Mouse (Mus musculus): ENCODE measurements around the gene Arhgef38.

The Arhgef38 gene

DNA sequence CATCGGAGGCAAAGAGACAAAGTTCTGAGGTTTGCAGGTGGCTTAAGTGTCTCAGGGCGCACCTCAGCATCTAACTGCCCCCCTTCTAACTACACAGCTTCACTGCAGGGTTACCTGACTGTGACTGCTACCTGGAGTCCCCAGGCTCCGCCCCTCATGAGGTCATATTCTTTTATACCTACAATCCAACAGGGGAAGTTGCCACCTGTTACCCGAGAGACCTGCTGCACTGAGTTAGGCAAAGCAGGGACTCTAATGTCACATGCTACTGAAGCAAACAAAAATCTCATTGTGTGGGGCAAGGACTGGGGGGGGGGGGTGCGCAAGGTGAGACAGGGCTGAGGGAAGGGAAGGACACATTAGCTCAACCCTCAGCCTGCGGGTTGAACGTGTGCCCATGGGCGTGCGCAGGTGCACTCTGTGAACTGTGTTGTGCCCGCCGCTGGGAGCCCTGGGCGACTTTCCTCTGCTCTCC, at the start of gene Arhgef38:
Arhgef38 (minus strand) TSS at position 129 of the 475 bp plus-strand sequence.
- no peak for DNase-seq (ENCODE audit: low read depth)

DNA sequence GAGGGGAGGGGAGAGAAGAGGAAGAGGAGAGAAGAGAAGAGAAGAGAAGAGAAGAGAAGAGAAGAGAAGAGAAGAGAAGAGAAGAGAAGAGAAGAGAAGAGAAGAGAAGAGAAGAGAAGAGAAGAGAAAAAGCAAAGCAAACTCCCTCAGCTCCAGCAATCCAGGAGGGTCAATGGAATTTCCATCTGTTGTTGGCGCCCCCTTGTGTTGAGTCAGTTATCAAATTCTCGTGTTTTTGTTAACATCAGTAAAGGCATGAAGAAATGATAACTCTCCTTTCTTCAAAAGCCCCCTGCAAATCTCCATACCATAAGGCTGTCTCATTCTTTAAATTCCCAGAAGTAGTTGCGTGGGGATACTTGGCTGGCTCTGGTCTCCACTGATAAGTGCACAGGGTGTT, 37.1 kb upstream of the Arhgef38 start:
- DNase-seq (ENCODE audit: low read depth): peak; percentile 90

DNA sequence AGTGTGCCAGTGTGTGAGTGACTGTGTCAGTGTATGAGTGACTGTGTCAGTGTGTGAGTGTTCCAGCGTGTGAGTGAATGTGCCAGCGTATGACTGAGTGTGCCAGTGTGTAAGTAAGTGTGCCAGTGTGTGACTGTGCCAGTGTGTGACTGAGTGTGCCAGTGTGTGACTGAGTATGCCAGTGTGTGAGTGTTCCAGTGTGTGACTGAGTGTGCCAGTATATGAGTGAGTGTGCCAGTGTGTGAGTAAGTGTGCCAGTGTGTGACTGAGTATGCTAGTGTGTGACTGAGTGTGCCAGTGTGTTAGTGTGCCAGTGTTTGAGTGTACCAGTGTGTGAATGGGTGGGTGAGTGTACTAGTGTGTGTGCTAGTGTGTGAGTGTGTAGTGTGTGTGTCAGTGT, 24.1 kb upstream of the Arhgef38 start:
- no peak for DNase-seq (ENCODE audit: low read depth)

DNA sequence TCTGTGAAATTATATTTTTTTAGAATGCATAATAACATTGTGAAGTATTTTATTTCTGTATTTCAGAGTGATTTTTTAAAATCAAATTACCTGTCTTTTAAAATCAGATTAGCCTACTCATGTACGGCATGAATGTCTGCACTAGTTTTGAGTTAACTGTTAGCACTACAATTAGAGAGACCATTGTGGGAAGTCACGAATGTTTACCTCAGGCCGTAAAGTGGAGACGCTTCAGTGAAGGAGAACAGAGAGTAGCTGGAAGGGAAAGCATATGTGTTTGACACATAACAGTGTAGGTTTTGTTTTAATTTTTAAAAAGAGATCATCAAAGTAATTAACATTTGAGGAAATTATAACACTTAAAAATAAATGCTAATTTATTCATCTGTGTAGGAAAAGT, 21.1 kb upstream of the Arhgef38 start:
- DNase-seq (ENCODE audit: low read depth): no peak

DNA sequence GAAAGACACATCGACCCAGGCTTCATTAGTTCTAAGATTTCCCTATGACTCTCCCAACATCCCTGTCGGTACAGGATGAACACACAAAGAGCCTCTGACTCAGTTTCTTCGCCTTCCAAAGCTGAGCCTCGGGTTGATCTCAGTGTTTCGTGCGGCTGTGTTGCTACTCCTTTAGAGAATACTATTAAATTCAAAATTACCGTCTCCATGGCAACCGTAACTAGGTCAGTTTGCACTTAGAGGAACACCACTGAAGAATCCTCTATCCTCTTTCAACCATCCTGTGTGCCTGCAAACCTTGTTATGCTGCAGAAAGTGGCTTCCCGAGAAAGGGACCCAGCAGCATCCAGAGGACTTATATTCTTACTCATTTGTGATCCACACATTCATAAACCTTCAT, 9.3 kb upstream of the Arhgef38 start:
- no peak for DNase-seq (ENCODE audit: low read depth)

DNA sequence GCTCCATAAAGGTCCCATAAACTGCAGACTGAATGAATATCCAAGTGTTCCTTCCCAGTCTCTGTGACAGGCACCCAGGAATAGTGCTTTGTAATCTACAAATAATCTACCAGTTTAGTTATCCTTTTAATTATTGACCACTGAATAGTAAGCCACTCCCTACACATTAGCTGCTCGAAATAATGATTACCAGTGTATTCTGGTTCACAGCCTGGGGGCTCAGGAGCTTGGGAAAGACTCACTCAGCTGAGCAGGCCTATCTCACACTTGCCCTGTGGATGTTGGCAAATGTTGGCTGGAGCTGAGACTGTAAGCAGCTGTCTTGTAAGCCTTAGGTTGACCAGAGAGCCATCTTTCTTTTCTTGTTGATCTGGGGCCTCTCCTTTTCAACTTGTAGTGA, 7.2 kb upstream of the Arhgef38 start:
- DNase-seq (ENCODE audit: low read depth): no peak

DNA sequence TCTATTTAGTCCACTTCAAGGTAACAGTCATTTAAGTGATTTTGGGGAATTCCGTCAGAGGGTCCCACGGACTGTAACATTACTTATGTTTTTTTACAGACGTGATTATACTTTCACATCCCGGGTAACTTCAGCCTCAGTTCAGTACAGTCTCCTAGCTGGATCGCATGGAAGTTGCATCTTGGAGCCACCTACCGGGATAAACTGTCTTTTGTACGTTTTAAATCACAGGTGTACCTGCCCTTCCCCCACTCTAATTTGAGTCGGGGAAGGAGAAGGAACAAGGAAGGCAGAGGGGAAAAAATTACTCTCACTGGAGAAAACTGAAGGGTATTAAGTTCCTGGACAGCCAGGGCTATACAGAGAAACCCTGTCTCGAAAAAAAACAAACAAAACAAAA, 756 bp downstream of the Arhgef38 start:
- no peak for DNase-seq (ENCODE audit: low read depth)

DNA sequence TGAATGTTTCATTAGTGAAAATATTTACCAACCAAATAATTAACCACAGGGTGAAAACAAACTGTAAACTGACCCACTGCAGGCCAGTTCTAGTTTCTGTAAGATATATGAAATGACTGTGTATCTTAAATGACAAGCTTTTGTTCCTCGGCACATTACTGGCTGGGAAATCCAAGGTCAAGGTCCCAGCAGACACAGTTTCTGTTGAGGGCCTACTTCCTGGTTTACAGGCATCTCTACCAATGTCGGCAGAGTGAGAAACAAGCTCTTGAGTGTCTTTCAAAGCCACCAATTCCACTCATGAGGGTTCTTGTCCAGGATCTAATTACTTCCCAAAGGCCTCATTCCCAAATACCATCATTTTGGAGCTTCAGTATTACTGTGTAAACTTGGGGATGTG, 4.3 kb downstream of the Arhgef38 start:
- DNase-seq (ENCODE audit: low read depth): no peak

DNA sequence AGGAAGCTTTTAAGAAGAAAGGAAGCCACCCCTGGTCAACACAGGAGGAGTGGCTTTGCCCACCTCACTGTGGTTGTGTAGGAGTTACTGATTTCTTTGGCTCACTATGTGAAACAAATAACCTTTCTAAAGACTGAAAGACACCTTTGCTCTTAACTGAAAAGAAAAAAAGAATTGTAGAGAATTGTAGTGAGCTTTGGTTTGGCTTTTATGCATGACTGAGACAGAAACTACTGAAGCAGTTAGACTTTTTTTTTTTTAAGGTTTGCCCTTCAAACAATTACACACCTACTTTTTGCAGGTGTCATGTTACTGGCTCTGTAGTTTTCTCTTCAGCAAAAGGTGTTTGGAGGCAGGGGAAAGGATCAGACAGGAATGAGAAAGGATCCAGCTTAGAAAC, 5.2 kb downstream of the Arhgef38 start:
- no peak for DNase-seq (ENCODE audit: low read depth)

DNA sequence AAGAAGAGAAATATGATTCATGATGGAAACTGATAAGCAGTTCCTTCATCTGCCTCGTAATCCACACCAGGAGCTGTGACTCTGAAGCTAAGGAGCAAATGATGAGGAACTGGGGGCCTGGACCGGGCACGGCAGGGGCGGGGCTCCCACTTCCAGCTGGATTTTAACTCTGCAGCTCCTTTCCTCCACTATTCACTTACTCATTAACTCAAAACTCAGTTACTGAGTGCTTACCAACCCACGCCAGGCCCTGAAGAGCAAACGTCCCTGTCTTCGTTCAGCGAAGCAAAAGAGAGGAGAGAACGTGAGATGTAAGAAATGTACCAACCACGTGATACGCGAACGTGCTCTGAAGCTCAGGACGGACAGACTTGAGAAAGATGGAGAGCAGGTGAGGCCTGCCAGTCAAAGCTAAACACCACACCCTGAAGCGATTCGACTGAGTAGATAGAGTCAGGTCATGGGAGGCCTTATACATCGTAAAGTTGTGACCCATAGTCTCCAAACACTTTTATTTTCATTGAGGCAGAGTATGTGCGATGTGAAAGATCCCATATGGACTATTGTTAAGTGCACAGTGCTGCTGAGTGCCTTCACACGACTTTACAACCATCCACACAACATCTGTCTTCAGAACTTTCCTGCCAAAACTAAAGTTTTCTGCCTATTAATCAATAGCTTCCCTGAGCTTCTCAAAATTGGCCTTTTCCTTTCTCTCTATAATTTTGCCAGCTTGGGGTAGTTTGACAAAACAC, 7.3 kb downstream of the Arhgef38 start:
- no peak for DNase-seq (ENCODE audit: low read depth)

DNA sequence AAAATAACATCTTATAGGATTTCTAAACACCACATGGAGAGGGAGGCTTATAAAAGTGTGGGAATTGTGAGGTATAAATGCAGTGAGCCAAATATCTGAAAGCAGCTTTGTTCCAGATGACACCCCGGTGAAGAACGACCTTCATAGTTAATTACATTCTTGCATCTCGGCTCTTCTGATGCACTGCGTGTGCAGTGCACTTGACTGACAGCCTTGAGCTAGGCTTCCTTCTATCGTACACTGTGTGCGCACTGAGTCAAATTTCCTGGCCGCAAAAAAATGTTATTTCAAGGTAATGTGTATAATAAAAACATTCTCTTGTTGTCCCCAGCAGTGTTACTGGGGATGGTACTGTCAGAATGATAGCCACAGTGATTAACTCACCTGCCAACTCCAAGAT, 16.2 kb downstream of the Arhgef38 start:
- no peak for DNase-seq (ENCODE audit: low read depth)

DNA sequence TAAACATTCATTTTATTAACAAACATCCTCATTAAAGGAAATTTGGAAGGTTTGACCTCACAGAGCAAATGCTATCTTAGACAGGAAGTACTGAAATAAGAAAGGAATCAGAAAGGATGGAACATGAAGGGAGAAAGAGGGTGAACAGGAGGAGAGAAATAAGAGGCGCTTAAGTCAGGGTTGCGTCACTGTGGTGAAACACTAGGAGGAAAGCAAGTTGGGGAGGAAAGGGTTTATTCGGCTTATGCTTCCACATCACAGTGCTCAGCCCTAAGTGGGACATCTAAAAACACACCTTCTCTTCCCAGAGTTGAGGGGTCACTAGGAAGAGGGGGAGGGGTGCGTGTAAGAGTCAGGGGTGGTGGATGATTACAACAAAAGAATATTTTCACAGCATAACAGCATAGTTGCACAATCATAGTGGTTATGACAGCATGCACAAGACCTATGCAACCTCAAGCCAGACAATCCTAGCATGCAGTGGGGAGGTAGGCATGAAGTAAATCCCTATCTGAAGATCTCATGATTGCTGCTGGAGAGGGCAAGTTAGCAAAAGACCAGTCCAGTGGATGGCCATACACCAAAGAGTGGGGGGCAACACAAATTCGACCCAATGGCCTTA, 19.4 kb downstream of the Arhgef38 start:
- no peak for DNase-seq (ENCODE audit: low read depth)

DNA sequence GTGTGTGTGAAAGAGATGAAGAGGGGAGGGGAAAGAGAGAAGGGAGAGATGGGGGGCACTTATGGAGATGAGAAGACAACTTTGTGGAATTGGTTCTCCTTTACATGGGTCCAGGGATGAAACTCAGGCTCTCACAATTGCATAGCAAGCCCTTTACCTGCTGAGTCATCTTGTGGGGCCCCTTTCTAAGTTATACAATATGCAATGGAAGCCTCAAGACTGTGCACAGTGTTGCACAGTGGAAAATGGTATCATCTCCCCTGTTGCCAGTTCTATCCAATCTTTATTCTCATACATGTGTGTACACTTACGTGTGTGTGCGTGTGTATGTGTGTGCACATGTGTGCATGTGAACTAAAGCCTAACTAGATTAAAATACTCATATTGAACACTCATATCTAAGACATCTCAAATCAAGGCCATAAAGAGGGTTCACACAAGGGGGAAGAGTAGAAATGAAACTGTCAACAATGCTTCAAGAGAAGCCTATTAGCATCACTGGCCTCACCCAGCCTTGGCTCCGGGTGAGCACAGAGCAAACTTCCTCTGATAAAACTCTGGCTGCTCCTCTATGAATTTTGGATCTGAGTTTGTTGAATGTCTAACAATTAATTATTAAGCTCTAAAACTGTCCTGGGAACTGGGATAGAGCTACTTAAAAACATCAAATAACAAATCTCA, 21.2 kb downstream of the Arhgef38 start:
- DNase-seq (ENCODE audit: low read depth): no peak

DNA sequence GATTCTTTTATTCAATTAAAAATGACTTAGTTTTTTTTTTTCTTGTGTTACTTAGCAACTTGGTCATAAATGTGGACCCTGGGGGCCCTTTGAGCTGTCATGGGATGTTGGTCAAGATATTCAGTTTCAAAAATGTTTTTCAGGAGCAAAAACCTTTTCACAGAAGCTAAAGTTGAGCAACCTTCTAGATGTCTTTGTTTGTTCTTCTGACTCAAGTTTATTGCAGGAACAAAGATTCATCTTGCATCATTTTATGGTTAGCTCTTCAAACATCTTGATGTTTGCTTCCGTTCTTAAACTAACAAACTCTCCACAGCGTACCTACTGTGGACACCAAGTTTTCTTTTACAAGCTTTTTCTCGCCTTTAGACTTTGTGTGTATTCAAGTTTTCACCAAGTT, 23.4 kb downstream of the Arhgef38 start:
- DNase-seq (ENCODE audit: low read depth): no peak

DNA sequence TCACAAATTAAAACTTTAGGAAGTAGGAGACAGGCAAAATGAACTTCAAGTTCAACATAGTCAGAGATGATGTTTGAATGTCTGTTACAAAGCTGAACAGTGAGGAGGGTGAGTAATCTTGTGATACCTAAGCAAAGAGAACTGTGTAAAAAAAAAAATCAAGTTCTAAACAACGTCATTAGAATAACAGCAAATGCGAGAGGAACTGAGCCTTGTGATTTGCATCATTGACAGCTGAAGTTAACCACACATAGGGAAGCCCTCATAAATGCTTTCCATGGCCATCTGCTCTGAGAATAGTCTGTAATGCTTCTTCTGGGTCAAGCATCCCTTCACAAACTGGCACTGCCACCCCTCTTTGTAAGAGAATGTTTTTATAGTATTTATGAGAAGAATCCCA, 31.0 kb downstream of the Arhgef38 start:
- DNase-seq (ENCODE audit: low read depth): no peak

DNA sequence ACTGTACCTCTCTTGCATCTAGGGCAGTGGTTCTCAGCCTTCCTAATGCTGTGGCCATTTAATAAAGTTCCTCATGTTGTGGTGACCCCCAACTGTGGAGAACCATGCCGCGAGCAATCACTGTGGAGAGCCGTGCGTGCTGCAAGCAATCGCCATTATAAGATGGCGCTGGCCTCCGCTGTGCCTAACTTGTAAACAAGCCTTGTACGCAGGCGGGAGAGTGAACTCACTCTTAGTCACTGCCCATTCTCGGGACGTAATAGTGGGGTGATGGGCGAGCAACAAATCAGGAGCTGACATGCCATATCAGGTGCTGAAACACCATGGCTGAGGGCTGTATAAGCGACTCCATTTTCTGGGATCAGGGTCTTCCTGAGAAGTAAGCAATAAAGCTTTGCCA, 32.6 kb downstream of the Arhgef38 start:
- no peak for DNase-seq (ENCODE audit: low read depth)

DNA sequence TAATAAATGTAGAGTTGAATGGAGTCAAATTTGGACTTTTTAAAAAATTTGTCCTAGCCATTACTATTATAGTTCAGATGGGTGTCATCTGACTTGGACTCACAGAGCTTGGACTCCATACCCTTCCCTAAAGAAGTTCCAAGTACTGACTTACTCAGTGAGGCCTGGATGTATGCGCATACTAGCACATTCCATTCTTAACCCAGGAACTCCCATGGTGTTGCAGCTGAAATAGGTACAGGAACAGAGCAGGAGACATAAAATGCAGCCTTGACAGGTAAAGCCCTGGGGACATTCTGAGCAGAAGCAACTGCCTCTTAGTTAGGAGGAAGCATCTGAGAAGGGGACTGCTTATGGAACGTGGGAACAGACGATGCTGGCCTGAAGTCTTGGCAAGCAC, 45.8 kb downstream of the Arhgef38 start:
- DNase-seq (ENCODE audit: low read depth): no peak

DNA sequence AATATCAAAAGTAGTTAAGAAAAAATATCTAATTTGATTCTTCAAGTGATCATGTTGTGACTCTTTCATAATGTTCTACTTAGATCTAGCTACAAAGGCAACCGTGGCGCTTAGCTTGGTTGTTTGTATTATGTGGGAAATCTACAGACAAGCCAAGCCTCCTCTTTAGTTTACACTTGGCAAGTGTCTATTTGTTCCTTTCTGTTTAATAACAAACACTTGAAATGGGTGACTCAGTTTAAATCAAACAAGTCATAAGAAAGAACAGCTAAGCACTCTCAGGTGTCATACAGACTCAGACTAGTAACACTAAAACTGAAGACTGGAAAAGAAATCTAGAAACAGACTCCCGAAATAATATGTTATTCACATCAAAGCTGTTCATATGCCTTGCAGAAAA, 47.2 kb downstream of the Arhgef38 start:
- DNase-seq (ENCODE audit: low read depth): no peak

DNA sequence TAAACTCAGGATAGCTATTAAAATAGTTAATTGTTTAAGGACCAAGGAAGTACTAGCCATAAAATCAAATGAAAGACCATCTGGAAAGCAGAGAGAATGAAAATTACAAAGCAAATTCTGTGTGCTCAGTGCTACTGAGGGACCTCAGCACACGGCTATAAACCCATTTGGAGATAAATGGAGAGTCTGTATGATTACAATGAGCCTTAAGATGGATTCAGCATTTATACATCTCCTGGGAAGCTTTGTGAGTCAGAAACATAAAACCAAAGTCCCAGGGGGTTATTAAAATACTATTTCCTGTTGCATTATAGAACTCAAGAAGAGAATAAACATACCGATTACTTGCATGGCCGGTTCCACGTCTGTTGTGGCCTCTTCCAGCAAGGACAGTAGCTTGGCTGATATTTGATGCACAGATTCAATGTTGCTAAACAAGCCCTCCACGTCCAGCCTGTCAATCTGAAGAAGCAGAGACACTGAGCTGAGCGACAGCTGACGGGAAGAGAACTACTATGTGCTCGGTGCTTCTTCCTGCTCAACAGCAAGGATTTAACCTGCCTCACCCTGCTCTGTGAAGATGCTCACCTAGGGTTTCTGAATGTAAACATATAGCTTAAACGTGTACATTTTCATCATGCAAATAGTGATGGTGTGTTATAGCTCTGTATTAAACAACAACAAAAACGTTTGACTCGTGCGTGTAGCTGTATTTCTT, 58.6 kb downstream of the Arhgef38 start:
- DNase-seq (ENCODE audit: low read depth): no peak

DNA sequence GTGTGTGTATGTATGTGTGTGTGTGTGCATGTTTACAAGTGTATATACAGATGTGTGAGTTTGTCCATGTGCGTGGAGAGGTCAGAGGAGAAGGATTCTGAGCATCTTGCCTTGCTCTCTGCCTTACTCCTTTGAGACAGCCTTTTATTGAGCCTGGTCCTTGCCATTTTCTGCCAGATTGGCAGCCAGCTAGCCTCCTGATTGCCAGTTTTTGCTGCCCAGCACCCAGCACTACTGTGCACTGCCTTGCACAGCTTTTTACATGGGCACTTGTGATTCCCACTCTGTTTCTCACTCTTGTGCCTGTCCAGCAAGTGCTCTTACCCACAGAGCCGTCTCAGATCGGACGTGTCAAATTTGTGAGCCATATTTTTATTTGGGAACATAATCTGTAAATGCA, 62.5 kb downstream of the Arhgef38 start:
- no peak for DNase-seq (ENCODE audit: low read depth)

DNA sequence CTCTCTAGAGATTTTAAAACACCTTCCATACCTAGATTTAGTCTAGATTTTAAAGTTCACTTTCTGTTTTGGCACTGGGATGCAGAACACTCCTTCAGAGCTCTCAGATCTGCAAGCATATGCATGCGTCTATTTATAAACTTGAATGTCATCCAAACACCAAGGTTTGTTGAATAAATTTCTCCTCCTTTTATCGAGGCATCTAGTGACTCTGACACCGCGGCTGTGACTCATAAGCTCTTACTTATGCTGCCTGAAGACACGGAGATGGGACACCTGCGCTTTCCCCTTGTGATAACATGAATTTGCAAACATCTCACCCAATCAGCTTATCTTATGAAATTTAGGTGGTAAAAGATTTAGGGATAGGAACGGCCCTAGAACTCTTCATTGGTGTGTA, 65.0 kb downstream of the Arhgef38 start:
- DNase-seq (ENCODE audit: low read depth): peak; percentile 15

DNA sequence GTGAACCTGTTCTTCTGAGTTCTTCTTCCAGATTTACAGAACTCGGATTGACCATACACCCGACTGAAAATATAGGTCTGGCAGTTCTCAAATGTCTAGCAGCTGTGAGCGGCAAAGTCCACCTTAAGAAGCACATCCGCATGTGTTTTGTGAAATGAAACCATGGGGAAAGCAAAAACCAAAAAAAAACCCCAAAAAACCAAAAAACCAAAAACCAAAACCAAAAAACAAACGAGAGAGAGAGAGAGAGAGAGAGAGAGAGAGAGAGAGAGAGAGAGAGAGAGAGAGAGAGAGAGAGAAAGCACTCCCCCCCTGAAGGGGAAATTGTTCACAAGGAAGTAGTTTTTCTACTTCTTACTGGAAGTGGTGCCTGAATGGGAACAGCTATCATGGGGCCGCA, 67.2 kb downstream of the Arhgef38 start:
- no peak for DNase-seq (ENCODE audit: low read depth)

DNA sequence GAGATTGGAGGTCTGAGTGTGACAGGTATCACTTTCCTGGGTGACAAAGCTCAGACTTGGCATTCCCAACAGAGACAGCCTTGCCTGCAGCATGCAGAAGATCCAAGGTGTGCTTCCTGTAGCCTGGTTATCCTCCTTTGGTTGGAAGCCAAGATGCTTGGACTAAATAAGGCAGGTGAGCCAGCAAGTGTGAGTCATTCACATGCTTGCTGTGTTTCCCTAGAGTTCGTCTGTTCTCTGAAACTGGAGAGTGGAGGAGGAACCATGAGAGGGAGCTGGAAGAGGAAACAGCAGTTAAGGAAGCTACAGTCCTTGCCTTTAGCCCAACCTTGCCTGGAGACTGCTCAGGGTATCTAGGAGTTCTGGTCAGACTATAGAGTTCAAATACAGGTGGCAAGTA, 69.6 kb downstream of the Arhgef38 start:
- DNase-seq (ENCODE audit: low read depth): no peak

Data from NIH3T3 (cell line).